In genomic region chr1:174501011-174501410, GRCm38 (mm10) we compare ENCODE assay signal across 13 mouse cellular contexts. TPM values are rescaled to one million over a fixed set of nuclear protein-coding genes. Genes with fewer than 3 reads are reported as not detected.
DNase-seq lines count a peak whose midpoint lies in the region; ATAC-seq and TF ChIP-seq lines count a peak whose summit lies in the region.
"Had no signal": no experiment of that assay in that cellular context is flagged by ENCODE, and none has a peak within 500 bp of the region (broad histone marks: within the 10 kb centered on the region; RNA-seq: fewer than 3 reads in every experiment).

No protein-coding gene starts in this region.

- H3K27me3 ChIP-seq in heart, embryonic 12.5 days (replicated peaks) = peaks cover 15% of the 10 kb centered on the region; the same call in 1 of the 2 replicates
- H3K27me3 ChIP-seq in forebrain, embryonic 13.5 days = no peaks in the 10 kb centered on the region
- H3K27me3 ChIP-seq in midbrain, embryonic 10.5 days (ENCODE audit: low read depth, poor library complexity, severe bottlenecking) = no peaks in the 10 kb centered on the region
- peaks cover 3% of the 10 kb centered on the region; the same call in 1 of the 2 replicates for H3K27me3 ChIP-seq in intestine, embryonic 15.5 days (replicated peaks)

- intact Hi-C loops in heart, postnatal 25 days (cut with DNase I) = no loop called here

- no peaks in the 10 kb centered on the region for H3K9me3 ChIP-seq in heart, embryonic 12.5 days (replicated peaks)
- H3K9me3 ChIP-seq in forebrain, embryonic 13.5 days (replicated peaks) = no peaks in the 10 kb centered on the region
- H3K9me3 ChIP-seq in midbrain, embryonic 10.5 days (replicated peaks) = no peaks in the 10 kb centered on the region
- no peaks in the 10 kb centered on the region for H3K9me3 ChIP-seq in intestine, embryonic 15.5 days

- H3K9ac ChIP-seq in heart, embryonic 12.5 days = no peak overlapping the region; the same call in 1 of the 2 replicates
- no peak overlapping the region for H3K9ac ChIP-seq in forebrain, embryonic 13.5 days
- no peak overlapping the region for H3K9ac ChIP-seq in intestine, embryonic 15.5 days

- H3K36me3 ChIP-seq in heart, embryonic 12.5 days = no peaks in the 10 kb centered on the region
- H3K36me3 ChIP-seq in forebrain, embryonic 13.5 days (ENCODE audit: poor library complexity, severe bottlenecking) = no peaks in the 10 kb centered on the region
- H3K36me3 ChIP-seq in midbrain, embryonic 10.5 days = peaks cover 5% of the 10 kb centered on the region; the same call in 1 of the 2 replicates
- no peaks in the 10 kb centered on the region for H3K36me3 ChIP-seq in intestine, embryonic 15.5 days

- TF ChIP-seq CTCF in brain, embryonic 14.5 days (IDR thresholded peaks at IDR 0.05; ENCODE audit: borderline replicate concordance, extremely low read depth, insufficient read depth, insufficient read length) = no peak

- no peak for DNase-seq in heart, postnatal 25 days (ENCODE audit: low spot score)
- DNase-seq in brain, embryonic 14.5 days (ENCODE audit: low read depth) = peak; percentile 51
- peak; percentile 19 for DNase-seq in midbrain, embryonic 10.5 days (ENCODE audit: low spot score)
- DNase-seq in adrenal gland, postnatal 36 days = no peak
- DNase-seq in layer of hippocampus, adult 18-20 months (ENCODE audit: low spot score in 2 of 2) = no peak

- no peak for ATAC-seq in heart, embryonic 12.5 days (ENCODE audit: insufficient number of reproducible peaks, low FRiP score)
- ATAC-seq in forebrain, embryonic 13.5 days = no peak
- no peak for ATAC-seq in intestine, embryonic 15.5 days

- H3K27ac ChIP-seq in heart, embryonic 12.5 days (ENCODE audit: poor library complexity, severe bottlenecking) = no peak overlapping the region
- no peak overlapping the region for H3K27ac ChIP-seq in forebrain, embryonic 13.5 days
- peak overlapping the region; percentile 98 for H3K27ac ChIP-seq in midbrain, embryonic 10.5 days (replicated peaks)
- H3K27ac ChIP-seq in intestine, embryonic 15.5 days = no peak overlapping the region

- 52% methylated on average over 1 of the region's 1 CpGs for WGBS in heart, embryonic 12.5 days
- WGBS in forebrain, embryonic 13.5 days = 16% methylated on average over 1 of the region's 1 CpGs
- WGBS in midbrain, embryonic 10.5 days = 33% methylated on average over 1 of the region's 1 CpGs
- 73% methylated on average over 1 of the region's 1 CpGs for WGBS in intestine, embryonic 15.5 days

- H3K4me3 ChIP-seq in heart, embryonic 12.5 days = 0 out of 2 replicates have a peak overlapping the region, but pooled peaks have one; percentile 64
- H3K4me3 ChIP-seq in forebrain, embryonic 13.5 days = no peak overlapping the region; the same call in 1 of the 2 replicates
- H3K4me3 ChIP-seq in midbrain, embryonic 10.5 days = peak overlapping the region; percentile 89
- H3K4me3 ChIP-seq in intestine, embryonic 15.5 days (replicated peaks) = no peak overlapping the region

- no peak for TF ChIP-seq POLR2A in brain, embryonic 14.5 days (IDR thresholded peaks at IDR 0.05; ENCODE audit: borderline replicate concordance, extremely low read depth, insufficient read depth, insufficient read length, poor library complexity, severe bottlenecking)

- peak overlapping the region; percentile 100 for H3K4me2 ChIP-seq in heart, embryonic 12.5 days
- H3K4me2 ChIP-seq in forebrain, embryonic 13.5 days = peak overlapping the region; percentile 97
- no peak overlapping the region for H3K4me2 ChIP-seq in intestine, embryonic 15.5 days (replicated peaks)

- H3K4me1 ChIP-seq in heart, embryonic 12.5 days (replicated peaks) = peaks cover 16% of the 10 kb centered on the region
- H3K4me1 ChIP-seq in forebrain, embryonic 13.5 days = peaks cover 29% of the 10 kb centered on the region
- H3K4me1 ChIP-seq in midbrain, embryonic 10.5 days = peaks cover 67% of the 10 kb centered on the region
- peaks cover 19% of the 10 kb centered on the region for H3K4me1 ChIP-seq in intestine, embryonic 15.5 days (replicated peaks)

RNA-seq across cellular contexts. Expression of gene Fmn2, which starts 0.6 kb away (rescaled TPM):
- 0.63 and 0.78 TPM in 2 replicates for polyA plus RNA-seq in heart, embryonic 12.5 days (2016; fragmentation: Nextera tagmentation; extraction: Ambion mirVana)
- under 1 TPM; 0.25 to 0.31 TPM for total RNA-seq in heart, postnatal 25 days (2021)
- polyA plus RNA-seq in brain, embryonic 14.5 days (2012; rRNA removed) = 14.0 and 18.3 TPM in 2 replicates
- 7.1 and 7.3 TPM in 2 replicates for polyA plus RNA-seq in forebrain, embryonic 13.5 days (2015; fragmentation: Nextera tagmentation; extraction: Ambion mirVana)
- polyA plus RNA-seq in midbrain, embryonic 10.5 days (2016; fragmentation: Nextera tagmentation; extraction: Ambion mirVana) = 5.6 and 7.3 TPM in 2 replicates
- 1 to 10 TPM; 2.1 to 2.4 TPM for total RNA-seq in adrenal gland, postnatal 36 days (2021)
- polyA plus RNA-seq in intestine, embryonic 15.5 days (2015; fragmentation: Nextera tagmentation; extraction: Ambion mirVana) = 0.89 and 1.2 TPM in 2 replicates
- total RNA-seq in layer of hippocampus, adult 18-20 months (2021) = 10 to 100 TPM; 69.2 to 71.0 TPM
- polyA plus RNA-seq: C2C12 had no signal

RNA-seq across cellular contexts. Expression of gene Olfr220, which starts 59.1 kb away (rescaled TPM):
- polyA plus RNA-seq in heart, embryonic 12.5 days (2016; fragmentation: Nextera tagmentation; extraction: Ambion mirVana) = not detected in 2 replicates
- total RNA-seq in heart, postnatal 25 days (2021) = not detected
- polyA plus RNA-seq in brain, embryonic 14.5 days (2012; rRNA removed) = not detected in 2 replicates
- polyA plus RNA-seq in forebrain, embryonic 13.5 days (2015; fragmentation: Nextera tagmentation; extraction: Ambion mirVana) = not detected in 2 replicates
- polyA plus RNA-seq in midbrain, embryonic 10.5 days (2016; fragmentation: Nextera tagmentation; extraction: Ambion mirVana) = not detected in 2 replicates
- not detected for total RNA-seq in adrenal gland, postnatal 36 days (2021)
- polyA plus RNA-seq in intestine, embryonic 15.5 days (2015; fragmentation: Nextera tagmentation; extraction: Ambion mirVana) = not detected in 2 replicates
- not detected for total RNA-seq in layer of hippocampus, adult 18-20 months (2021)
- total RNA-seq: heart, postnatal 36 days; left cerebral cortex, postnatal 36 days; megakaryocyte-erythroid progenitor cell, adult 5-6 weeks had no signal
- polyA plus RNA-seq: C2C12; liver, embryonic 16.5 days had no signal

Comparison
In these comparisons a context has a peak if more than half of its experiments do, and no peak if none do; other contexts are left out.
1. H3K4me3 ChIP-seq: peak in heart, embryonic 12.5 days (single experiment) and midbrain, embryonic 10.5 days (single experiment); none in forebrain, embryonic 13.5 days (single experiment) and intestine, embryonic 15.5 days (single experiment).
2. DNase-seq: peak in brain, embryonic 14.5 days (single experiment) and midbrain, embryonic 10.5 days (single experiment); none in heart, postnatal 25 days (single experiment), adrenal gland, postnatal 36 days (0 of 2) and layer of hippocampus, adult 18-20 months (0 of 2).